Mouse (Mus musculus) cerebellum, adult 2 months (tissue): Measurements from ENCODE around the gene Tnfaip2. TPM values are rescaled to one million over a fixed set of nuclear protein-coding genes. Genes with fewer than 3 reads are reported as not detected.

Experiments used
- DNase-seq, 2 experiments: peaks; one replicate each; pipeline ENCODE4 v3.0.0; 2021
- H3K27ac ChIP-seq: fragments of 200-500 bp; 2 replicates; pipeline ENCODE4 v1.5.1; 2012; ENCODE audit warnings: low read length, control low read depth, inconsistent platforms; ENCODE audit not compliant: insufficient read depth
- H3K27me3 ChIP-seq: fragments of 200-500 bp; 2 replicates; pipeline ENCODE4 v1.6.1; 2012; ENCODE audit warnings: inconsistent platforms, mild to moderate bottlenecking, low read length, moderate library complexity; ENCODE audit not compliant: control insufficient read depth, insufficient read depth
- H3K4me1 ChIP-seq: fragments of 200-500 bp; 2 replicates; pipeline ENCODE4 v1.6.1; 2011; ENCODE audit warnings: low read length; ENCODE audit not compliant: control insufficient read depth, insufficient read depth
- H3K4me3 ChIP-seq: fragments of 200-500 bp; replicated peaks from 2 replicates; pipeline ENCODE3; 2011; ENCODE audit warnings: mild to moderate bottlenecking, low read depth, low read length, control low read depth; ENCODE audit not compliant: insufficient read depth
- CTCF ChIP-seq: fragments of 200-500 bp; IDR thresholded peaks from 2 replicates; pipeline ENCODE4 v1.5.1; 2011; ENCODE audit warnings: low read depth, mild to moderate bottlenecking, control low read depth, low read length, moderate library complexity, borderline replicate concordance; ENCODE audit not compliant: insufficient read depth
- POLR2A ChIP-seq: fragments of 200-500 bp; IDR thresholded peaks from 2 replicates; pipeline ENCODE4 v1.6.1; 2011; ENCODE audit warnings: low read length, control low read depth, borderline replicate concordance; ENCODE audit not compliant: insufficient read depth
- WGBS: fragments of 180-500 bp; shearing (Covaris S2); methylation state at CpG from one replicate; pipeline ENCODE4 v1.1.7; 2018; 5-methylcytosine and 5-hydroxymethylcytosine counted together
- polyA plus RNA-seq: library from polyadenylated mRNA; depleted of rRNA; stranded (reverse); fragments of >200 nt; gene quantifications from 2 replicates; pipeline ENCODE4 v1.2.3, GENCODE M21; 2012

The Tnfaip2 gene
- polyA plus RNA-seq, 1 experiment: 0.87 TPM

GRCm38 (mm10) chr12:111411631-111412355, 30.5 kb upstream of the Tnfaip2 start:
- Histone ChIP-seq H3K27ac (no peak overlapping the region), H3K27me3 (no peaks in the 10 kb centered on the region), H3K4me1 (peaks cover 13% of the 10 kb centered on the region), H3K4me3 (no peak overlapping the region)
- 52% methylated on average over 8 of the region's 8 CpGs for WGBS
- TF ChIP-seq CTCF (no peak), POLR2A (no peak)
- no peak for DNase-seq

- no peak for TF ChIP-seq CTCF
- no peak for TF ChIP-seq POLR2A
- H3K27ac ChIP-seq: no peak overlapping the region
- H3K4me3 ChIP-seq: no peak overlapping the region
- WGBS: 49% methylated on average over 12 of the region's 12 CpGs
- no peaks in the 10 kb centered on the region for H3K27me3 ChIP-seq
- DNase-seq: peak in 1 of 2 experiments; percentile 34
- H3K4me1 ChIP-seq: peaks cover 13% of the 10 kb centered on the region
These were observed 29.5 kb upstream of the Tnfaip2 start for GRCm38 (mm10) chr12:111412581-111413284.

GRCm38 (mm10) chr12:111413300-111413699, 29.0 kb upstream of the Tnfaip2 start:
- 2% methylated on average over 21 of the region's 21 CpGs for WGBS
- H3K4me3 ChIP-seq: no peak overlapping the region
- no peaks in the 10 kb centered on the region for H3K27me3 ChIP-seq
- no peak overlapping the region for H3K27ac ChIP-seq
- peak; percentile 85 to 90 for DNase-seq
- TF ChIP-seq POLR2A (no peak), CTCF (peak; percentile 97)
- H3K4me1 ChIP-seq: peaks cover 13% of the 10 kb centered on the region

- no peaks in the 10 kb centered on the region for H3K27me3 ChIP-seq
- no peak for DNase-seq
- no peak for TF ChIP-seq CTCF
- no peak for TF ChIP-seq POLR2A
- no peak within 1 kb of the TSS for H3K27ac ChIP-seq
- H3K4me3 ChIP-seq: no peak within 1 kb of the TSS
- no peaks in the 10 kb centered on the region for H3K4me1 ChIP-seq
- 16% methylated on average over 17 of the region's 17 CpGs for WGBS
These were observed 25.1 kb upstream of the Tnfaip2 start, which contains the start of gene Exoc3l4 for GRCm38 (mm10) chr12:111416921-111417779. Exoc3l4 (plus strand) TSS chr12:111417017.

GRCm38 (mm10) chr12:111419918-111420317, 22.4 kb upstream of the Tnfaip2 start:
- no peak for DNase-seq
- Histone ChIP-seq H3K4me3 (no peak overlapping the region), H3K27me3 (no peaks in the 10 kb centered on the region), H3K4me1 (no peaks in the 10 kb centered on the region), H3K27ac (no peak overlapping the region)
- 88% methylated on average over 5 of the region's 5 CpGs for WGBS
- TF ChIP-seq POLR2A: no peak
- no peak for TF ChIP-seq CTCF

DNA sequence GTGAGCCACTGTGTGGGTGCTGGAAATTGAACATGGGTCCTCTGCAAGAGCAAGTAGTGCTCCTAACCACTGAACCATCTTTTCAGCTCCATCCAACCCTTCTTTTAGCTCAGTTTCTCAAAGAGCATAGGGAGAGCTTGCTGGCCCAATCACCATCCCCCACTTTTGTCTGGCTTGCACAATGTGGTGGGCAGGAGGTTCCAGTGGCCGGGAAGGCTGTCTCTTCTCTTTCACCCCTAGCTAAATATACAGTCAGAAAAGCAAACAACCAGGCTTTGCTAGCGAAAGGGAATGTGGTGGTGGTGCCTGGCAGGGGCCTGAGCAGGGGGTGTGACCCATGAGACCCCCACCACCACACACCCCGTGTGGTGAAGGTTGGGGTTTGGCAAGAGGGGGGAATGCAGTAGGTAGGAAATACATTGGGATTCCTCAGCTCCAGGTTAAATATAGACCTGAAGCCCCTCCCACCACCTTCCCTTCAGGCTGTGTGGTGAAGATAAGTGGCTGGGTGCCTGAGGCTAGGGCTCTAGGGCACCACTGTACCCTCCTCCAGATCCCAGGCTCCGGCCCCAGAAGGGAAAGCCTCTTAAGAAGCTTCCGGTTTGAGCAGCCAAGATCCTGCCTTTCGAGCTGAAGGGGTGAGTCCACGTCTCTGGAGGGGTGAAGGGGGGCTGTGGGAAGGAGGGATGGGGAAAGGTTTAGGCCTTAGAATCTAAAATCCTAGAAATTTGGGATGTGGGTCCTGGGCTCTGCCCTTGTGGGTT, 21.1 kb upstream of the Tnfaip2 start:
- 62% methylated on average over 7 of the region's 7 CpGs for WGBS
- no peak for TF ChIP-seq CTCF
- TF ChIP-seq POLR2A: no peak
- Histone ChIP-seq H3K27ac (no peak overlapping the region), H3K4me1 (no peaks in the 10 kb centered on the region), H3K27me3 (no peaks in the 10 kb centered on the region), H3K4me3 (no peak overlapping the region)
- no peak for DNase-seq

DNA sequence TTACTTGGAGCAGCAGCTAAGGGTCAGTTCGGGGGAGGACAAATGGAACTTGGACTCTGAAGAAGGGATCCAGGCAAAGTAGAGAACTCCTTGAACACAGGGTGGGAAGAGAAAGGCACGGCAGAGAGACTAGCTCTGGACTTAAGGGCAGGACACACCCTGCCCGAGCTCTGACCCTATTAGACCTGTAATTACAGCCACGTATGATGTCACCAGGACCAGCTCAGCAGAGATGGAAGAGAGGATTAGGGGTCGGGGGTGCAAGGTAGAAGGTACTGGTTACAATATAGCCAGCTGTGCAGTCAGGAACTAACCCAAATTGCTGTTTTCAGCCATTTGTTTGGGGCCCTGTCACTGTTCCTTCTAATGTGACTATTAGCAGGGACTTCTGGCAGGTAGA, 19.4 kb upstream of the Tnfaip2 start:
- H3K27me3 ChIP-seq: no peaks in the 10 kb centered on the region
- no peak overlapping the region for H3K27ac ChIP-seq
- no peaks in the 10 kb centered on the region for H3K4me1 ChIP-seq
- 68% methylated on average over 5 of the region's 5 CpGs for WGBS
- no peak for DNase-seq
- H3K4me3 ChIP-seq: no peak overlapping the region
- TF ChIP-seq CTCF (no peak), POLR2A (no peak)
